Mouse (Mus musculus): ENCODE results near the gene Ythdf1. TPM values are rescaled to one million over a fixed set of nuclear protein-coding genes. Genes with fewer than 3 reads are reported as not detected.
A peak's percentile ranks its signal among the peaks of the same experiment; 100 is the strongest.

Ythdf1 gene
- total and polyA plus RNA-seq, 2 experiments from 2014 or later: 51.8 to 52.9 TPM

- WGBS: 85% methylated on average over 1 of the region's 1 CpGs
- no peak overlapping the region for H3K9ac ChIP-seq (replicated peaks; ENCODE audit: low read length)
- H3K4me3 ChIP-seq (ENCODE audit: low read length): no peak overlapping the region
- no peaks in the 10 kb centered on the region for H3K4me1 ChIP-seq (ENCODE audit: insufficient read depth, low read length)
- no peak overlapping the region for H3K4me2 ChIP-seq (ENCODE audit: low read depth, low read length)
- no peaks in the 10 kb centered on the region for H3K27me3 ChIP-seq (ENCODE audit: insufficient read depth, low read length)
- H3K36me3 ChIP-seq (ENCODE audit: insufficient read depth, low read length): 0 out of 2 replicates have a peak, but pooled peaks cover 3% of the 10 kb centered on the region
- DNase-seq (ENCODE audit: low spot score) (no peak), ATAC-seq (no peak)
- no peaks in the 10 kb centered on the region for H3K9me3 ChIP-seq (ENCODE audit: low read length)
- no peak for TF ChIP-seq CTCF (IDR thresholded peaks at IDR 0.05; ENCODE audit: low read depth)
- no peak overlapping the region for H3K27ac ChIP-seq
Observed at GRCm38 (mm10) chr2:180932418-180932817, 11.7 kb upstream of the Ythdf1 start.

GRCm38 (mm10) chr2:180928723-180929122, 8.0 kb upstream of the Ythdf1 start, which contains the start of gene Birc7:
Gene Birc7 (plus strand): TSS chr2:180929023.
- no peak for ATAC-seq
- H3K4me3 ChIP-seq (ENCODE audit: low read length): no peak within 1 kb of the TSS
- H3K4me1 ChIP-seq (ENCODE audit: insufficient read depth, low read length): no peaks in the 10 kb centered on the region
- no peak within 1 kb of the TSS for H3K27ac ChIP-seq
- WGBS: 34% methylated on average over 4 of the region's 4 CpGs
- no peaks in the 10 kb centered on the region for H3K27me3 ChIP-seq (ENCODE audit: insufficient read depth, low read length)
- no peaks in the 10 kb centered on the region for H3K9me3 ChIP-seq (ENCODE audit: low read length)
- 0 out of 2 replicates have a peak, but pooled peaks cover 3% of the 10 kb centered on the region for H3K36me3 ChIP-seq (ENCODE audit: insufficient read depth, low read length)
- no peak for TF ChIP-seq CTCF (IDR thresholded peaks at IDR 0.05; ENCODE audit: low read depth)
- no peak within 1 kb of the TSS for H3K4me2 ChIP-seq (ENCODE audit: low read depth, low read length)
- DNase-seq (ENCODE audit: low spot score): no peak
- no peak within 1 kb of the TSS for H3K9ac ChIP-seq (replicated peaks; ENCODE audit: low read length)

GRCm38 (mm10) chr2:180925176-180925575, 4.4 kb upstream of the Ythdf1 start:
- Histone ChIP-seq H3K9me3 (ENCODE audit: low read length) (no peaks in the 10 kb centered on the region), H3K36me3 (ENCODE audit: insufficient read depth, low read length) (no peaks in the 10 kb centered on the region), H3K27me3 (ENCODE audit: insufficient read depth, low read length) (no peaks in the 10 kb centered on the region), H3K9ac (replicated peaks; ENCODE audit: low read length) (no peak overlapping the region), H3K27ac (no peak overlapping the region), H3K4me2 (ENCODE audit: low read depth, low read length) (no peak overlapping the region), H3K4me3 (ENCODE audit: low read length) (no peak overlapping the region), H3K4me1 (ENCODE audit: insufficient read depth, low read length) (no peaks in the 10 kb centered on the region)
- 3% methylated on average over 4 of the region's 4 CpGs for WGBS
- peak; percentile 78 for DNase-seq (ENCODE audit: low spot score)
- no peak for ATAC-seq
- TF ChIP-seq CTCF (IDR thresholded peaks at IDR 0.05; ENCODE audit: low read depth): peak; percentile 97

GRCm38 (mm10) chr2:180922739-180923138, 2.0 kb upstream of the Ythdf1 start:
- no peak for DNase-seq (ENCODE audit: low spot score)
- WGBS: 90% methylated on average over 6 of the region's 6 CpGs
- no peak for ATAC-seq
- Histone ChIP-seq H3K36me3 (ENCODE audit: insufficient read depth, low read length) (peaks cover 4% of the 10 kb centered on the region; the same call in 1 of the 2 replicates), H3K4me1 (ENCODE audit: insufficient read depth, low read length) (peaks cover 3% of the 10 kb centered on the region; the same call in 1 of the 2 replicates), H3K4me3 (ENCODE audit: low read length) (no peak overlapping the region), H3K9ac (replicated peaks; ENCODE audit: low read length) (no peak overlapping the region), H3K4me2 (ENCODE audit: low read depth, low read length) (no peak overlapping the region), H3K27ac (no peak overlapping the region), H3K27me3 (ENCODE audit: insufficient read depth, low read length) (no peaks in the 10 kb centered on the region), H3K9me3 (ENCODE audit: low read length) (no peaks in the 10 kb centered on the region)
- TF ChIP-seq CTCF (IDR thresholded peaks at IDR 0.05; ENCODE audit: low read depth): no peak

GRCm38 (mm10) chr2:180919913-180920809, 588 bp downstream of the Ythdf1 start:
- no peaks in the 10 kb centered on the region for H3K9me3 ChIP-seq (ENCODE audit: low read length)
- peak overlapping the region; percentile 98 for H3K9ac ChIP-seq (replicated peaks; ENCODE audit: low read length)
- H3K4me1 ChIP-seq (ENCODE audit: insufficient read depth, low read length): peaks cover 3% of the 10 kb centered on the region; the same call in 1 of the 2 replicates
- peak overlapping the region; percentile 81 for H3K27ac ChIP-seq
- H3K4me3 ChIP-seq (ENCODE audit: low read length): peak overlapping the region; percentile 100
- under 1% methylated on average over 61 of the region's 61 CpGs for WGBS
- H3K27me3 ChIP-seq (ENCODE audit: insufficient read depth, low read length): no peaks in the 10 kb centered on the region
- H3K4me2 ChIP-seq (ENCODE audit: low read depth, low read length): peak overlapping the region; percentile 93
- no peak for TF ChIP-seq CTCF (IDR thresholded peaks at IDR 0.05; ENCODE audit: low read depth)
- DNase-seq (ENCODE audit: low spot score) (no peak), ATAC-seq (peak; percentile 70; the same call in 1 of the 2 replicates)
- peaks cover 6% of the 10 kb centered on the region for H3K36me3 ChIP-seq (ENCODE audit: insufficient read depth, low read length)

- H3K36me3 ChIP-seq (ENCODE audit: insufficient read depth, low read length): peaks cover 29% of the 10 kb centered on the region
- 76% methylated on average over 3 of the region's 3 CpGs for WGBS
Observed at GRCm38 (mm10) chr2:180915886-180916433, 4.8 kb downstream of the Ythdf1 start.

More at GRCm38 (mm10) chr2:180915886-180916433, 4.8 kb downstream of the Ythdf1 start:
- ATAC-seq (no peak), DNase-seq (ENCODE audit: low spot score) (no peak)
- Histone ChIP-seq H3K4me2 (ENCODE audit: low read depth, low read length) (no peak overlapping the region), H3K27ac (no peak overlapping the region), H3K9ac (replicated peaks; ENCODE audit: low read length) (no peak overlapping the region), H3K9me3 (ENCODE audit: low read length) (no peaks in the 10 kb centered on the region), H3K4me1 (ENCODE audit: insufficient read depth, low read length) (peaks cover 3% of the 10 kb centered on the region; the same call in 1 of the 2 replicates), H3K4me3 (ENCODE audit: low read length) (no peak overlapping the region), H3K27me3 (ENCODE audit: insufficient read depth, low read length) (no peaks in the 10 kb centered on the region)
- no peak for TF ChIP-seq CTCF (IDR thresholded peaks at IDR 0.05; ENCODE audit: low read depth)
